Mouse (Mus musculus) activated CD4-positive, CD25-positive, alpha-beta regulatory T cell, adult 4 months (primary cell): ENCODE data around the gene Ninl. TPM values are rescaled to one million over a fixed set of nuclear protein-coding genes. Genes with fewer than 3 reads are reported as not detected.

Experiments
- ATAC-seq: one replicate; pipeline ENCODE4 v1.8.0; 2017
- polyA plus RNA-seq, 2 experiments: library from polyadenylated mRNA; unstranded; fragments of 100-300 nt; shearing (Covaris generic); gene quantifications; one replicate each; pipeline ENCODE4 v1.2.1; 2017

Ninl gene
- polyA plus RNA-seq, 2 experiments from 2014 or later: not detected

- no peak for ATAC-seq
Measured at GRCm38 (mm10) chr2:150900341-150900740, 138.8 kb downstream of the Ninl start.

GRCm38 (mm10) chr2:150895691-150896252 lies 143.4 kb downstream of the Ninl start:
- no peak for ATAC-seq

DNA sequence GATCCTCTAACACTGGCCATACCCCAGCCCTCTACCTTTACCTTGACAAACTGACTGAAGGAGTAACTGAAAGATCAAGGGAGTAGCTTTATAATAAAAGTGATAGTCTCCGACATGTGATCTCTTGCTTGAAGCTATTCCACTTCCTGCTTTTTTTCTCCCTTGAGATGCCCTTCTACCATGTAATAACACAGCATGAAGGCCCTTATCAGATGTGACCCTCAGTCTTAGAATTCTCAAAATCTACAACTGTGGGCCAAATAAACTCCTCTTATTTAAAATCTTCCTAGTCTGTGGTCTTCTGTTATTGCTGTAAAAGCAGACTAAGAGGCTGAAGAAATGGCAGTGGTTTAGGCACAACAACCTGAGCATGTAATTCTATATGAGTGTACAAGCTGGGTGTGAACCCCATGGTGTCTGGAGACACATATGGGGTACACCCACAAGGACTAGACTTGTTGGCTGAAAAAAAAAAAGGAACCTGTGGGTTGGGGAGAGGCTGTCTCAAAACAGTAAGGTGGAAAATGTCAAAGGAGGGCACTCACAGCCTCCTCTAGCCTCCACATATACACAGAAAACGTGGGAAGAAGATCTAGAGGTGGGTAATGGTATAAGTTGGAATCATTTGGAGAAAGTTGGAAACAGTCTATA lies 144.4 kb downstream of the Ninl start:
- ATAC-seq: no peak

DNA sequence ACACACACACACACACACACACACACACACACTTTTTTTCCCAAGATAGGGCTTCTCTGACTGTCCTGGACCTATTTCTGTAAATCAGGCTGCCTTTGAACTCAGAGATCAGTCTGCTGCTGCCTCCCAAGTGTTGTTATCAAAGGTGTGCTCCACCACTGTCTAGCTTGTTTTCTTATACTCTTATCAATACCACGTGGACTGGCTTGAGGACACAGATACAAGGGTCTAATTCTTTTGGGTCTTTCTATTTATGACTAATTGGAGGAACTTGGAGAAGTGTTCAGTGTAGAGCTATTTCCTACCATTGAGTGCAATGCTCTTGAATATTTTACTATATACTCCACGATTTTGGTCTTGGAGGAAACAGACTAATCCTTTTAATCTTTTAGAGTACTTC lies 151.8 kb downstream of the Ninl start:
- no peak for ATAC-seq

GRCm38 (mm10) chr2:150886315-150886714 lies 152.9 kb downstream of the Ninl start:
- no peak for ATAC-seq

GRCm38 (mm10) chr2:150885814-150886213 lies 153.4 kb downstream of the Ninl start:
- no peak for ATAC-seq

DNA sequence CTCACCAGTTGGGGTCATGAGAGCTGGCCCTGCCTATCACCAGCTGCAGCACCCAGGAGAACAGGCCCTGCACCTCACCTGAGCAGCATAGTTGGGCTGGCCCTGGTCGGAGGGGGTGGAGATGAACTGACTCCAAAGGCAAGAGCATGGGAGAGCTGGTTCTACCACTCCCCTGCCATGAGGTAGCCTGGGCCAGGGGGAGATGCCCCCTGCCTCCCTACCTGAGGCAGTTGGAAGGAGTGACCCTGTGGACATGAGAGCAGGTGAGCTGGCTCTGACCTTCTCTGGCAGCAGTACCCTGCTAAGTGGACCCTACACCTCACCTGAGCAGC lies 154.4 kb downstream of the Ninl start:
- ATAC-seq: no peak

Other genes with a start within 250 kb of the Ninl start
- gene Abhd12, start 134.6 kb downstream of the Ninl start, polyA plus RNA-seq: 10 to 100 TPM; 14.7 to 15.9 TPM
- gene Gins1, start 134.0 kb downstream of the Ninl start, polyA plus RNA-seq: 1 to 10 TPM; 8.0 to 9.6 TPM
- gene Nanp, start within 50 bp of the Ninl start, polyA plus RNA-seq: 10 to 100 TPM; 36.7 to 37.3 TPM
- gene Gm14151, start 53.0 kb upstream of the Ninl start, polyA plus RNA-seq: not detected
- not detected for gene Gm14147, start 58.9 kb upstream of the Ninl start, polyA plus RNA-seq